Mouse (Mus musculus) embryonic facial prominence, embryonic 11.5 days (tissue): ENCODE results near the gene Cpne9. TPM values are rescaled to one million over a fixed set of nuclear protein-coding genes. Genes with fewer than 3 reads are reported as not detected.

Experiments used
- ATAC-seq: fragments of 200-750 bp; cut with Nextera tagmentation; replicated peaks from 2 replicates; pipeline ENCODE4 v1.8.0; 2017; ENCODE audit warnings: low read depth; ENCODE audit not compliant: insufficient number of reproducible peaks, low FRiP score, low TSS enrichment
- DNase-seq: peaks from one replicate; pipeline ENCODE4 v3.0.0-alpha.2; 2015; ENCODE audit warnings: low spot score
- H3K27ac ChIP-seq: fragments of 300-500 bp; sonication (generic); replicated peaks from 2 replicates; pipeline ENCODE4 v1.5.1; 2014; ENCODE audit warnings: mild to moderate bottlenecking, low read depth, low read length, control low read depth
- H3K27me3 ChIP-seq: fragments of 300-500 bp; sonication (generic); 2 replicates; pipeline ENCODE4 v1.6.1; 2014; ENCODE audit warnings: mild to moderate bottlenecking, low read length, moderate library complexity, mixed read lengths; ENCODE audit not compliant: control insufficient read depth, insufficient read depth
- H3K36me3 ChIP-seq: fragments of 300-500 bp; sonication (generic); replicated peaks from 2 replicates; pipeline ENCODE4 v1.6.1; 2014; ENCODE audit warnings: low read depth, mild to moderate bottlenecking, low read length, moderate library complexity, mixed read lengths; ENCODE audit not compliant: control insufficient read depth, insufficient read depth
- H3K4me1 ChIP-seq: fragments of 300-500 bp; sonication (generic); 2 replicates; pipeline ENCODE4 v1.6.1; 2014; ENCODE audit warnings: low read length, mixed read lengths; ENCODE audit not compliant: control insufficient read depth, insufficient read depth
- H3K4me2 ChIP-seq: fragments of 300-500 bp; sonication (generic); 2 replicates; pipeline ENCODE4 v1.6.1; 2014; ENCODE audit warnings: low read depth, mild to moderate bottlenecking, control low read depth, low read length, moderate library complexity
- H3K4me3 ChIP-seq: fragments of 300-500 bp; sonication (generic); 2 replicates; pipeline ENCODE4 v1.5.1; 2014; ENCODE audit warnings: low read depth, low read length, control low read depth
- H3K9ac ChIP-seq: fragments of 300-500 bp; sonication (generic); replicated peaks from 2 replicates; pipeline ENCODE4 v1.6.1; 2014; ENCODE audit warnings: mild to moderate bottlenecking, control low read depth, low read length
- H3K9me3 ChIP-seq: fragments of 300-500 bp; sonication (generic); replicated peaks from 2 replicates; pipeline ENCODE4 v1.6.1; 2016; ENCODE audit warnings: mild to moderate bottlenecking, low read length, inconsistent platforms, mixed read lengths; ENCODE audit not compliant: control insufficient read depth
- WGBS: fragments of 180-500 bp; shearing (Covaris S2); extraction: QIAGEN DNeasy Blood & Tissue Kit; methylation state at CpG from one replicate; pipeline ENCODE4 v1.1.7; 2014; 5-methylcytosine and 5-hydroxymethylcytosine counted together
- polyA plus RNA-seq: library from polyadenylated mRNA; unstranded; fragments of >200 nt; fragmentation: Nextera tagmentation; extraction: Ambion mirVana; gene quantifications from 2 replicates; pipeline ENCODE4 v1.2.1, GENCODE M21; 2014

The Cpne9 gene
- polyA plus RNA-seq, 1 experiment from 2014 or later, result 0.14 TPM

DNA sequence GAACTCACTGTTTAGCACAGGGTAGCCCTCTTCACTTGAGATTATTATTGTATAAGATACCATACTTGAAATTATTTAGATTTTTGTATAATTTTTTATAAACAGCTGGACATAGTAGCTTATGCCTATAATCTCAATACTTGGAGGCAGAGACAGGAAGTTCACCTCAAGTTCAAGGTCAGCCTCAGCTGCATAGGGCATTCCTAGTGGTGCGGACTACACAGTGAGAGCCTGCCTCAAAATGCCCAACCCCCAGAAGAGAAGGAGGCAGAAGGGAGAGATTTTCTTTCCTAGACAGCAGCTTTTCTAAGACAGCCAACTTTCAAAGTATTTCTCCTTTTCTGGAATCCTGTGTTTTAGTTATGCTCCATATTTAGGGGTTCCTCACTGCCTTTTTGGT, 69.1 kb downstream of the Cpne9 start:
- H3K36me3 ChIP-seq, result no peaks in the 10 kb centered on the region
- DNase-seq, result no peak
- no peaks in the 10 kb centered on the region for H3K27me3 ChIP-seq
- H3K4me3 ChIP-seq, result no peak overlapping the region
- no peaks in the 10 kb centered on the region for H3K4me1 ChIP-seq
- H3K9ac ChIP-seq, result no peak overlapping the region
- H3K27ac ChIP-seq, result no peak overlapping the region
- no peak overlapping the region for H3K4me2 ChIP-seq
- no peak for ATAC-seq
- WGBS, result 61% methylated on average over 1 of the region's 1 CpGs
- H3K9me3 ChIP-seq, result no peaks in the 10 kb centered on the region

DNA sequence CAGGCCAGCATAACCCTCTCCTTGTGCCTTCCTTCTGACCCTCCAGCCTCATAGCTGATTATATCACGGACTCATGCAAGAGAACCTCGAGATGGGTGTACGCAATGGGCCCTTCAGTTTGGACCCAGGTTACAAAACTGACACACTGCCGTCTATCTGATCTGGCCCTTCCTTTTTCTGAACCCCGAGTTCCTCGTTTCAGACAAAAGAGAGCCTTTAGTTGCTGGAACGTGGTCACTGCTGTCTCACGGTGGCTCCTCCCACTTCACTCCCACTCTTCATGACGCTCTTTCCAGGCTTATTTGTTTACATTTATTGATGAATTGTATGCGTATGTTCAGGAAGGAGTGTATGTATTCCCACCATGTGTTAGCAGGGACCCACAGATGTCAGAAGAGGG, 69.5 kb downstream of the Cpne9 start:
- no peak for DNase-seq
- Histone ChIP-seq H3K27me3 (no peaks in the 10 kb centered on the region), H3K4me1 (no peaks in the 10 kb centered on the region), H3K27ac (no peak overlapping the region), H3K9me3 (no peaks in the 10 kb centered on the region), H3K4me3 (no peak overlapping the region), H3K4me2 (no peak overlapping the region), H3K36me3 (no peaks in the 10 kb centered on the region), H3K9ac (no peak overlapping the region)
- ATAC-seq, result no peak
- 57% methylated on average over 10 of the region's 10 CpGs for WGBS

DNA sequence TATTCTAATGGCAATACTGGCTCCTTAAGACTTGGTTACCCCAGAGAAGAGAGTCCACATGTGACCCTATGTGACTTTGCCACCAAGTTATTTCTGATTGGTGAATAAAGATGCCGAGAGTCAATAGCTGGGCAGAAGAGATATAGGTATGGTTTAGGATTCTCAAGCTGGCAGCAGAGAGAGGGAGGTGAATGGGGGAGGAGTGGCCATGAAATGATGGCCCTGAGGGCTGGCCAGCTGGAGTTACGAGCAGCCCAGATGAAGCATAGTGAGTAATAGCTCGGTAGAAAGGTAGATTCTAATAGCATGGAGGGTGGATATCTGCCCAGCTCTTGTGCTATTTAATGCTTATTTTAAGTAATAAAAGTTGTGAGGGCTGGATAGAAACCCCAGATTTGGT, 70.7 kb downstream of the Cpne9 start:
- 76% methylated on average over 3 of the region's 3 CpGs for WGBS
- ATAC-seq (no peak), DNase-seq (no peak)
- no peak overlapping the region for H3K4me3 ChIP-seq
- no peaks in the 10 kb centered on the region for H3K4me1 ChIP-seq
- no peak overlapping the region for H3K9ac ChIP-seq
- no peaks in the 10 kb centered on the region for H3K9me3 ChIP-seq
- no peaks in the 10 kb centered on the region for H3K27me3 ChIP-seq
- H3K36me3 ChIP-seq, result no peaks in the 10 kb centered on the region
- H3K27ac ChIP-seq, result no peak overlapping the region
- no peak overlapping the region for H3K4me2 ChIP-seq

DNA sequence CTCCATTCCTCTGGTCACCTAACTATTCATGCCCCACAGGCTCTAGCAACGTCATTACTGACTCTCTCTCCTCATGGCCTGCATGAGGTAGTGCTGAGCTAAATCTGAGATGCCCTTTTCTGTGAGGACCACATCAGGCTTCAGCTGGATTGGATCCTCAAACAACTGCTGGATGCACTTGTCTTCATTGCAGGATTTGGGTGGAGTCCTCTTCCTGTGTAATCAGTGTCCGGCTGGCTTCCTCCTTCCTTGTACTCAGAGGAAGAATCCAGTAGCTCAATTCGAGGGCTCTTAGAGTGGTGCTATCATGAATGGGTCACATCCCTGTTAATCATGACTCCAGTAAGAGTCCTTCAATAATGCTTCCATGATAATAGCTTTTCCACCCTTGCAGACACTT, 71.6 kb downstream of the Cpne9 start:
- H3K4me3 ChIP-seq, result no peak overlapping the region
- DNase-seq (no peak), ATAC-seq (no peak)
- no peaks in the 10 kb centered on the region for H3K9me3 ChIP-seq
- WGBS, result 69% methylated on average over 3 of the region's 3 CpGs
- H3K27me3 ChIP-seq, result no peaks in the 10 kb centered on the region
- no peak overlapping the region for H3K9ac ChIP-seq
- no peaks in the 10 kb centered on the region for H3K36me3 ChIP-seq
- H3K27ac ChIP-seq, result no peak overlapping the region
- no peak overlapping the region for H3K4me2 ChIP-seq
- no peaks in the 10 kb centered on the region for H3K4me1 ChIP-seq

Other genes starting within 250 kb of the Cpne9 start
- 51.6 and 52.4 TPM in 2 replicates for gene Thumpd3, start 236.1 kb upstream of the Cpne9 start, polyA plus RNA-seq
- 76.3 and 83.8 TPM in 2 replicates for gene Setd5, start 204.9 kb upstream of the Cpne9 start, polyA plus RNA-seq
- gene Lhfpl4, start 86.9 kb upstream of the Cpne9 start, polyA plus RNA-seq, result 1.2 and 1.5 TPM in 2 replicates
- 42.5 and 44.8 TPM in 2 replicates for gene Mtmr14, start 44.5 kb upstream of the Cpne9 start, polyA plus RNA-seq
- 17.6 and 21.3 TPM in 2 replicates for gene Brpf1, start 24.8 kb downstream of the Cpne9 start, polyA plus RNA-seq
- gene Ogg1, start 44.7 kb downstream of the Cpne9 start, polyA plus RNA-seq, result 13.0 and 14.6 TPM in 2 replicates
- 73.5 and 77.1 TPM in 2 replicates for gene Camk1, start 61.7 kb downstream of the Cpne9 start, polyA plus RNA-seq
- gene Tada3, start 95.6 kb downstream of the Cpne9 start, polyA plus RNA-seq, result 44.3 and 51.0 TPM in 2 replicates
- gene Arpc4, start 95.8 kb downstream of the Cpne9 start, polyA plus RNA-seq, result 201 and 203 TPM in 2 replicates
- 2.2 and 2.7 TPM in 2 replicates for gene Ttll3, start 107.0 kb downstream of the Cpne9 start, polyA plus RNA-seq
- 25.7 and 27.2 TPM in 2 replicates for gene Rpusd3, start 137.0 kb downstream of the Cpne9 start, polyA plus RNA-seq
- not detected in 2 replicates for gene Cidec, start 153.5 kb downstream of the Cpne9 start, polyA plus RNA-seq
- gene Jagn1, start 160.3 kb downstream of the Cpne9 start, polyA plus RNA-seq, result 72.6 and 77.6 TPM in 2 replicates
- 1.2 and 2.3 TPM in 2 replicates for gene Il17re, start 176.2 kb downstream of the Cpne9 start, polyA plus RNA-seq
- 1.3 and 3.5 TPM in 2 replicates for gene Il17rc, start 189.1 kb downstream of the Cpne9 start, polyA plus RNA-seq
- gene Creld1, start 201.0 kb downstream of the Cpne9 start, polyA plus RNA-seq, result 13.1 and 16.2 TPM in 2 replicates
- 0.90 and 1.3 TPM in 2 replicates for gene Prrt3, start 219.6 kb downstream of the Cpne9 start, polyA plus RNA-seq
- 83.2 and 85.8 TPM in 2 replicates for gene Emc3, start 249.3 kb downstream of the Cpne9 start, polyA plus RNA-seq
- 14.6 and 17.7 TPM in 2 replicates for gene Fancd2, start 249.4 kb downstream of the Cpne9 start, polyA plus RNA-seq